21 mouse cellular contexts compared by ENCODE assay signal in the genomic region with DNA sequence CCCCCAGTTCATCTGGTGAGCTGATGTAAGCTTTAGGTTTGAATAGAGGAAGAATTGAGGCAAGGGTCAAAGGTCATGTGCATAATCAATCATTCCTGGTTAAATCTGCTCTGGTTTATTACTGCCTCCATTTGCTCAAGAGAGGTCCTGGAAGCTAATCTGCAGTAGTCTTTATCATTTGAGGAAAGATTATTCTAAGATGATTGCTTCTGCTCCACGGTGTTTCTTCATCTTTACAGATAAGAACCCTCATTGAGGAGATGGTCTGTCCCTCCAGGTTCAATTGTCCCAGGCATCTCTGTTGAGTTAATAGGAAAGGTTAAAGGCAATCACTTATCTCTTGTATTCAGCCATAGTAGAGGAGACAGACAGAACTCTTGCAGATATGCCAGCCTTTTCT.
"Had no signal": no experiment of that assay in that cellular context is flagged by ENCODE, and none has a peak within 500 bp of the region (broad histone marks: within the 10 kb centered on the region; RNA-seq: fewer than 3 reads in every experiment).

No protein-coding gene starts in this region.

- H3K9me3 ChIP-seq: lung, embryonic 15.5 days; neural tube, embryonic 13.5 days; neural tube, embryonic 15.5 days had no signal

- DNase-seq: liver, postnatal 0 days; lung, adult 2 months; lung, postnatal 14 days; lung, postnatal 36 days; midbrain, embryonic 14.5 days; retina, postnatal 1 day; right cerebral cortex, adult 18-20 months; right cerebral cortex, postnatal 25 days; right cerebral cortex, postnatal 4 days; spleen, adult 18-20 months; thymus, adult 18-20 months; thymus, postnatal 14 days; thymus, postnatal 36 days had no signal

- H3K4me3 ChIP-seq: lung, embryonic 15.5 days; myocyte; neural tube, embryonic 13.5 days; neural tube, embryonic 15.5 days had no signal

- H3K36me3 ChIP-seq: lung, embryonic 15.5 days; neural tube, embryonic 13.5 days; neural tube, embryonic 15.5 days had no signal

- H3K4me1 ChIP-seq: lung, embryonic 15.5 days; neural tube, embryonic 13.5 days; neural tube, embryonic 15.5 days had no signal

- H3K27ac ChIP-seq: lung, embryonic 15.5 days; macrophage; neural tube, embryonic 13.5 days; neural tube, embryonic 15.5 days had no signal

- ATAC-seq: liver, postnatal 0 days; lung, postnatal 0 days; midbrain, embryonic 16.5 days had no signal

- H3K27me3 ChIP-seq: lung, embryonic 15.5 days; neural tube, embryonic 13.5 days; neural tube, embryonic 15.5 days had no signal

- H3K9ac ChIP-seq: liver, postnatal 0 days; lung, embryonic 15.5 days; neural tube, embryonic 13.5 days; neural tube, embryonic 15.5 days had no signal

- H3K4me2 ChIP-seq: lung, embryonic 15.5 days; midbrain, embryonic 11.5 days; neural tube, embryonic 13.5 days; neural tube, embryonic 15.5 days had no signal
